Mouse (Mus musculus): ENCODE results near the gene Btbd11.

GRCm38 (mm10) chr10:85624504-85625169 lies 238.0 kb downstream of the Btbd11 start:
- TF ChIP-seq CTCF (IDR thresholded peaks at IDR 0.05; ENCODE audit: insufficient read depth, low read length): peak; percentile 60
- TF ChIP-seq POLR2A (IDR thresholded peaks at IDR 0.05; ENCODE audit: borderline replicate concordance, extremely low read depth, low read depth, low read length): no peak
